Mouse (Mus musculus) adrenal gland, postnatal 14 days (tissue): ENCODE results near the gene Osbpl3. TPM values are rescaled to one million over a fixed set of nuclear protein-coding genes. Genes with fewer than 3 reads are reported as not detected.

Source experiments
- DNase-seq: peaks from one replicate; pipeline ENCODE4 v3.0.0; 2021; ENCODE audit warnings: mixed read lengths
- total RNA-seq: library from RNA; stranded (reverse); gene quantifications from 2 replicates; pipeline ENCODE4 v1.2.3, GENCODE M21; 2021

The Osbpl3 gene
- total RNA-seq, 1 experiment from 2014 or later, result 35.9 TPM

DNA sequence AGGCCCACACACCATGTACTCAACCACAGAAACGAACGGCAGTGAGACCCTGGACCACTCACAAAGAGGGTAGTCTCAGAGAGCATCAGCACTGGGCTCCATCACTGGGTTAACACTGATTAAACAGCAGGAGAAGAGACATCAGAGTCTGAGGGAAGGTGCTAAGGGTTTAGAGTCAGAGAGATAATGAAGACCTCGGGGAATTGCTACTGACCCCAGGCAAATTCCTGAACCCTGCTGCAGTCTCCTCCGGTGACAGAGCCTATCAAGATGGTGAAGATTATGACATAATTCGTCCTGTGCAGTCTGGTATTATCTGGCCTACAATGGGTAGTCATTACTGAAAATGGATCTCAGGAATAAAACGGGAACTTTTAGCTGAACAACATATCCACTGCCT is 2.4 kb downstream of the Osbpl3 start:
- DNase-seq, result no peak

DNA sequence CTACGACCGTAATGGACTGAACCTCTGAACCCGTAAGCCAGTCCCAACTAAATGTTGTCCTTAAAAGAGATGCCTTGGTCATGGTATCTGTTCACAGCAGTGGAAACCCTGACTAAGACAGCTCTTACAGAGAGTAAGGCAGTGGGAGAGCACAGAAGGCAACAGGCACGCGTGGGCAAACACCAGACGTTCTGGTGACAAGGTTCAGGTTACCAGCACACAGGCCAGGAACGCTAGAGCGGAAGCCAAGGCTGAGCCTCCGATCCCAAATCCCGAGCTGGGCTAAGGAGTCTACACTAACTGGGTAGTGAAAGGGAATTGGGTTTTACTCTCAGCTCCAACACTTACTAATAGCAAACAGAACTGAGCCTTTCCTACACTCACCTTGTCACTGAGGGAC is 3.8 kb downstream of the Osbpl3 start:
- DNase-seq, result no peak

DNA sequence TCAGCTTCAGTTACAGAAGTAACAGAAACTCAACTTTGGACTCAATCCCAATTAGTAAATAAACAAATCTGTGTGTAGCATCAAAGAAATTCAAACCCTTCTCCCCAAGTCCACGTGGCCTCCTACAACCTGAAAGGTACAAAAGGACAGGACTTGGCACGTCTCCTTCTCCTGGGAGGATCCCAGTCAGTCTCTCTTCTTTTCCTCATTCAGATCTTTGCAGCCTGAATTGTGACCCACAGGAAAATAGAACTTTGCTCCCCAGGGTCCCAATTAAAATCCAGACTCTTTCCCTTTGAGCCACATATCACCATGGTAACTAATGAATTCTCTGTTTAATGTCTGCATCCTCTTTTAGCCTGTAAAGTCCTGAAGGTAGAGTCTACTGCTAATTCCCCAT is 10.4 kb downstream of the Osbpl3 start:
- DNase-seq, result no peak

DNA sequence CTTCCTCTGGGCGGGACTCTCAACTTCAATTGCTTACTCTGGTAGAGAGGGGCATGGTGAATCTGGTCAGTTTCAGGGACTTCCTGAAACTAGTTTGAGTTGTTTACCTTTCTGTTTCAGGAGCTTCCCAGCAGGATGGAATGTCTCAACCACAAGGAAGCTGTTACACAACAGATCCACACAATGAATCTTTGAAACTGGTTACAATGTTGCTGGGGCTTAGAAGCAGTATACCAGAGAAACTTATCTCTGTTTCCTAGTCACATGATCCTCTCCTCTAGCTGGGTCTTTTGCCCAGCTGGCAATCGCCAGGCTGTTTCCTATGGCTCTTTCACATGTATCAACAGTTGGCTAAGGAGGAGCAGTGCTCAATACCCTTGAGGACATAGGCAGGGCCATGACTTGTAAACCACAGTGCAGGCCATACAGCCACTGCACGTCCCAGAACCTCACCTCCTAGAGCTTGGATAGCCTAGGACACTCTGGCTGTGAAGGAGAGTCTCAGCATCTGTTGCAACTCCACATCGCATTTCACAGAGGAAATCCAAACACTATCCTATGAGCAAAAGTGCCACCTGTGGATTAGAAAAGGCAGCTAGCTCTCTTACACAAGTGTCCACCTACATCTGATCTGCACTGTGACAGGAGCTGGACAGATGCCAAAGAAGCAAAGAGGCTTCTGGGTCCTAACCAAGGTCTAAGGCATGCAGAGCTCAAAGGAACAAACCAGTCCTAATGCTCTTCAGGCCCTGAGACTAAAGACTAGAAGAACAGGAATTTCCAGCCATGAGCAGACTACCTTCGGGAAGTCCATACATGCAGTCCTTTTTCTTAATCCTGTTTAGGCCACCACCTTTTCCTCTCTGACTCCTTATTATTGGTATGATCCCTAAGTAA is 14.8 kb downstream of the Osbpl3 start:
- no peak for DNase-seq

DNA sequence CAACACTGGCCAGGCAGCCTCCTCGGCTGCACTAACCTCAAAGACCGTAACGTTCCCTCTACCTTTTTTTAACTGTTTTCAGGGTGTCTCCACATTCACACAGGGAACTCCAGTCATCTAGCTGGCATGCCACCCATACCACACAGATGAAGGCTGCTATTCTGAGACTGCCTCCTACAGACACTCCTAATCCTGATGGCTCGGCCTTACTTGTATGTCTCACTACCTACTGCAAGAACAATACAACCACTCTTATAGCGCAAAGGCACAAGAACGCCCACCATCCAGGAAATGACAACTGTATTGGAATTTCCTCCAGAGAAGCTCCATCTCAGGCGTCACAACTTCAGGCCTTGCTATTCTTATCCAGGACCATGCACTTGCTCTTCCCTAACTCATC is 15.8 kb downstream of the Osbpl3 start:
- DNase-seq, result no peak

DNA sequence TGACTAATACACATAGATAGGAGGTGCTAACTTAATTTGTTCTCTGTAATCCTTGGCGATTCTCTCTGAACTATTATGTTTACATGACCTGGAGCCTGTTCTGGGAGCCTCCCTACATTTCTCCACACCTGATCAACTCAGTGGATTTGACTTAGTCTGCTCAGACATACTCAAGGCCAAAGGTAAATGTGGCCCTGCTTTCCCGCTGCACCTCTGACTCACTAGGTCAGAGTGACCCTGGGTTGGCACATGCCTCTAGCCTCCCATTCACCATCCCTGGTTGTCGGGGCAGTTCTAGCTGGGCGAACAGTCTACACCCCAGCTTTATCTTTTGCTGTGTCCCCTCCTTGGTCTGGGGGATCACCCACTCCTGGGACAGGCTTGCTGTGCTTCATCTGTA is 17.1 kb downstream of the Osbpl3 start:
- DNase-seq, result peak; percentile 36

DNA sequence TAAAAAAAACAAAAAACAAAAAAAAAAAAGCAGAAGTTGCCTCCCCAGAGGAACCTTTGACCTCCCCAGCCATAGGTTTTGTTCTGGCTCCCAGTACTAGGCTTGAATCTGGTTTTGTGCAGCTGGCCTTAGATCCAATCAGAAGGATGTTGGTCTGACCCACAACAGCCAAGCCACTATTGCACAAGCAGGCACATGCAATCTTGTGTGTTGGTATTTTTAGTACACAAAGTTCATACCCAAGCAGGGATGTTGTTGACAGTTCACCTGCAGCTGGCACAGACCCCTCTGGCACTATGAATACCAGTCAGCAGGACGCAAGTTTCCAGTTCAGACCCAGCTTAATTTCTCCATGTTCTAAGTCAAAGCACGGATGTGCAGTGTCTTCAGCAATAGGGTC is 18.2 kb downstream of the Osbpl3 start:
- no peak for DNase-seq

DNA sequence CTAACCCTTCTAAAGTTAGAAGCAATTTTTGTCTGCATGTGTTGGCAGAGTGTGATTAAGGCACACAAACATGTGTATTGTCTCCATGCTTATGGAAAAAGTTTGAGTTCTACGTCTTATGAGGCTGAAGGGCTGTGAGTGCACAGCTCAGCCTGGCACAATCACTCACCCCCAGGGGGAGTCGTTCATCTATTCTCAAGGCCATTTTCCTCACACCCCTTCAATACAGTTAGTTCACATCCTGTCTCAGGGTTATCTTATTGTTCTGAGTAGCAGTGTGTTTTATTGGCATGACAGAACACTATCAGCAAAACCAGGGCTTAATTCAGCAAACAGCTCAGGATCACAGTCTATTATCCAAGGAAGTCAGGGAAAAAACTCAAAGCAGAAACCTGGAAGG is 19.3 kb downstream of the Osbpl3 start:
- DNase-seq, result no peak

DNA sequence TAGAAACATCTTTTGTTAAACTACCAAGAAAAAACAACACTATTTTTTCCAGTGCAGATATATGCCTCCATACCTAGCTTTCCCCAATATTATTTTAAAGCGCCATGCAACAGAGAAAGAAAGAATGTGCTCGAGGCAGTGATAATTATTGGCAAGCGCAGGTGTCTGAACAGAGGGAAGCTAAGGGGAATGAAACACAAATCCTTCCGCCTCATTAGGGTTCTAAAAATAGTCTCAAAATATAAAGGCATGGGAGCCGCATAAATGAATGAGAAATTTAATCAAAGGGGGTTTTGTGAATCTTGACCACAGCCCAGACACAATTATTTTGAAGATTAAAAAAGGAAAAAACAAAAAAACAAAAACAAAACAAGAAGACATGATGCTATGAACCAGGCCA is 23.5 kb downstream of the Osbpl3 start:
- DNase-seq, result no peak

DNA sequence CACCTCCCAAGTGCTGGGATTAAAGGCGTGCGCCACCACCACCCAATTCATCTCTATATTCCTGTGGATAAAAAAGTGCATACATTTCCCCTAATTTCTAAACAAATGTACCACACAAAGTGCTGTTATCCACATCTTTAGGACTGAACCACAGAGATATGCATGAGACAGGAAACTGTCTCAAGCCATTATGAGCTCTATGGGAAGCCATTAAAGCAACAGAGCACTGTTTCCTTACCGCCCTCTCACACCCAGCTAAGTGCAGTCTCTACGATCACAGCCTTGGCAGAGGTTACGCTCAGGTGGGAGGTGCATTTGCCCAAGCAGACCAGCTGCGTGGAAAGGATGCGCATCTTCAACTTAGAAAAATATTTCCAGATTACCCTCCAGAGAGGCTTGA is 26.7 kb downstream of the Osbpl3 start:
- no peak for DNase-seq

DNA sequence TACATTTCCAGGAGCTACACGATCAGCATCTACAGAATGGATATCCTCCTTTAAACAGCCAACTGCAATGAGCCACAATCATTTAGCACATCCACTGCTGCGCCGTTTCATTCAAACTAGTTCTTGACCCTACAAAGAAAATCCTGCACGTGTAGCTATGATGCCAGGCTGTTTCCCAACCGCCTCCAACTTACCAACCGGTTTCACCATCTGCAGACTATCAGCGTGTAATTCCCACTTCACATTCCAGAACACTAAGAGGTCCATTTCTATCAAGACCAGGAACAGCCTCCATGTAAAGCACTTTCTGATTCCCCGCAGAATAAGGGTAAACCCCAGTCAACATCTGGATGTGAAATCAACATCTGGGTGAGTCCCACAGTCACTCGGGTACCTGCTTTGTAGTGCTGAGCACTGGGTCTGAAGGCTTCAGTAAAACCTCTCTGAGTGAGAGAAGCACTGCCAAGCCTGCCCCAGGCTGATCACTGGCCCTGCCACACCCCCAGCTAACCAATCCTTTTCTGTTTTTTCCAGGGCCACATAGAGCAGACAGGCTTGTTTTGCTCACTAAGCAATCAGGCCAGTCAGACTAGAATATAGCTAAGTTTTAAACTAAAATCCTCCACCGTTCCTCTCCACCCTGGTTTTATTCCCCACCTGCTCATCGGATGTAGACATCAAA is 28.8 kb downstream of the Osbpl3 start:
- DNase-seq, result no peak

DNA sequence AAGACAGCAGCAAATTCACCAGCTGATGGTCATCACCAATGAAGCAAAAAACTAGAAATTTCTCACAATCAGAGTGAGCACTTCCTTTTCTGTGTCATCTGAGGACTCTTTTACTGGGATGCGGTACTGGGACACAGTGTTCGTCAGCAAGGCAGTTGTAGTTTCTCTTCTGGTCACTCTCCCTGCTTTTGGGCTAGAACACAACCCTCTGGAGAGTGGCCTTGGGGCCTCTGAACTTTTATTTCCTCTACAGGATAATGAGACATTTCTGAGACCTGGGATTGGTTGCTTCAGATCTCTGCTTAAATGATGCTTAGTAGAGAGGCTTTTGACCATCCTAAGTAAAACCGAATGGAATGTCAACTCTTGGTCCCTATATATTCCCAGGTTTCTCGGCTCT is 29.4 kb downstream of the Osbpl3 start:
- DNase-seq, result no peak

DNA sequence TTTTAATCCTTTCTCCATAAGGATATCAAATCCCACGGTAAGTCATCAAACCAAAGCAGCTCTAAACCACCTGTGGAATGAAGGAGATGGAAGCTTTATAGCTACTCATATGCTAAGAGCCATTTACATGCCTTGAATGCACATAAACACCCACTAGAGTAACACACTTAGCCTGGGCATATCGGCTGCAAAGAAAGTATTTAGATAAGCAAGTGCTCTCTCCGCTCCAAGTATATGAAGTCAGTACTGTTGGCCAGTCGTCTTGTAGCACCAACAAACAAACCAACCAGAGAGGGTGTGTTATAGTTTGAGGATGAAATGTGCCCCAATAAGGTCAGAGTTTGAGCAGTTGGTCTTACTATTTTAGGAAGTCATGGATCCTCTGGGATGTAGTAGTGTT is 31.7 kb downstream of the Osbpl3 start:
- no peak for DNase-seq

DNA sequence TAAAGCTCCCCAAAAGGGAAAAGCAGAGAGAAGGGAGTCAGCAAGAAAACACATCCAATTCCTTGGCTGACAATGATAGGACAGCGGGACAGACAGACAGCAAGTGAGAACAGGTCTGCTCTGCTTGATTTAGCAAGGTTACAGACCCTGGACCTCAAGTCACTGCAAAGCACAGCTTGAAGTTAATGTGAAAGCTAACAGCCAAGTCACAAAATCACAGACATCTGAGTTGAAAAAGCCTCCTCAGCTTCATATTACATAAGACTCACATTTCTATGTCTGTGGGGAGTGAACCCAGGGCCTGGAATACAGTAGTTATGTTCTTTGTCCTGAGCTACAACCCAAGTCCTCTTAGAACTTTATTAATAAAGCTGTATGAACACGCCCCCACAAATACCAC is 35.6 kb downstream of the Osbpl3 start:
- DNase-seq, result no peak

DNA sequence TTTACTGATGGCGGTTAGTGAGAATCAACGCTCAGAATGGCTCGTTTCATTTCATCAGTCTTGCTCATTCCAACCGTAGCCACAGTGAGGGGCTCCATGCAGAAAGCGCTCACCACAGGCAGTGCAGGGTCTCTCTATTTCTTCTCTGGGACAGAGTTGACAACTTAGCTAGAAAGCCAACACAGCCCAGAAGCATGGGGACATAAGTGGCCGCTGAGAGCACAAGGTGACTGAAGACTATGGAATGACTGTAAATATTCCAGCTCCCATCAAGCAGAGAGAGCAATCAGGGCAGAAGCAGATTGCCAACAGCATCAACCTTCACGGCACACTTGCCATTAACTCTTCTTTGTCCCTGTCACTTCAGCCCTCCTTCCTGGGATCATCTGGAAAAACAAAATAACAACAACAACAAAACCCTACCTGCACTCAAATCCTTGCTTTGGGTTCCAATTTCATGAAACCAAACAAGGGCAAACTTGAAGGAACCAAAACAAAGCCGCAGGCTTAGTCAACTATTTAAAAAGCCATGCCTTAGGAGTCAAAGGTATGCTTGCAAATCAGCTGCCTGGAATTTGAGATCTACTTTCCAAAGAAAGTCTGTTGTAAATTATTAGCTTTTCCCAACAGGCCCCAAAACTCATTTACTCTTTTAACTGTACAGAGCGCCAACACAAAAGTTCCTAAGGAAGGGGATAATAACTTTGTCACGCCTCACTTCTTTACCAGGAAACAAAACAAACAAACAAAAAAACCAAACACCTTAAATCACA is 36.3 kb downstream of the Osbpl3 start:
- no peak for DNase-seq

DNA sequence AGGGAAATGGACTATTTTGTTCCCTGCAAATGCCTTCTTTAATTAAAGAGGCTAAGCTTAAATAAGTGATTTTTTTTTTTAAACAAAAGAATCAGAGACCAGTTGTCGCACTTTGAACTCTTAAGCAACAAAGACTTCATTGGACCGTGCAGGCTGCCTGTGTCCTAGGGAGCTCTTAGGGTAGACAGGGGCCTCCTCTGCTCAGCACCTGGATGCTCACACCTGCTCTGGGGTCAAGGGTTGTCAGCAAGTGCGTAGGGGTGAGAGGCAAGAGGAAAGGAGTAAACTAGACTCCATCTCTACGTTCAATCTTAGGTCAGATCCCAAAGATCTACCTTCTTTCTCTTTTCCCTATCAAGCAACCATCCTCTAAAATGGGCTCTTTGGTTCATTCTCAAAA is 37.0 kb downstream of the Osbpl3 start:
- no peak for DNase-seq

DNA sequence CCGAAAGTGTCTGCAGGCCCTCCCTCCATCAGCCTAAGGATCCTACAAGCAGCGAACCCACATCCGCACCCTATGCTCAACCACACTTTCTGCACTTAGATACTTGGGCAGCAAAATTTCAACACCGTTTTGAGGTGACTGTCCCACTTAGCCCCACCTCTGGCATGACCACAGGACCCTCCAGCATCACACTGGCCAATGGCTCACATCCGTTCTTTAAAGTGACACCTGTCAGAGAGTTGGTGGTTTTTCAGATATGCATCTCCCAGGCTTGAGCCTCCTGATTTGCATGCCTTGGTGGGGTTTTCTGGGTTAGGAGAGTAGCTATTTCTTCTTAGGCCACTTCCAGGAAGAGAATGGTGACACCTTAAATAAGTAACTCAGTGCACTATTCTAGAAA is 39.1 kb downstream of the Osbpl3 start:
- DNase-seq, result no peak

DNA sequence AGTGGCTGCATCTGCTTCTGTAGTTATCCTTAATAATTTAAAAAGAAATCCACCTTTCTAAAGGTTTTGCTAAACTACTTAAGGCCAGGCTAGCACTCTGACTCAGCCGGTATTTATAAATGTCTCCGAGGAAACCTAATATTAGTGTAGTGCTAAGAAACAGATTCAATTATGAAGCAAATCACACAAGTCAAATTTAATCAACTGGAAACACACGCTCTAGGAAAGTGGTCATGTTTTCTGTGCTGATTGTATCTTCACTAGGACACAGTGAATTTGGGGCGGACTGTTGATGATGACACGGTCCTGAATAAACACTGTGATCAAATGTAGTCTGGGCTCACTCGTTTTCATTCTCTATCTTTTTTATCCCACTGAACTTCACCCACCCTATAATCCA is 40.6 kb downstream of the Osbpl3 start:
- DNase-seq, result no peak

DNA sequence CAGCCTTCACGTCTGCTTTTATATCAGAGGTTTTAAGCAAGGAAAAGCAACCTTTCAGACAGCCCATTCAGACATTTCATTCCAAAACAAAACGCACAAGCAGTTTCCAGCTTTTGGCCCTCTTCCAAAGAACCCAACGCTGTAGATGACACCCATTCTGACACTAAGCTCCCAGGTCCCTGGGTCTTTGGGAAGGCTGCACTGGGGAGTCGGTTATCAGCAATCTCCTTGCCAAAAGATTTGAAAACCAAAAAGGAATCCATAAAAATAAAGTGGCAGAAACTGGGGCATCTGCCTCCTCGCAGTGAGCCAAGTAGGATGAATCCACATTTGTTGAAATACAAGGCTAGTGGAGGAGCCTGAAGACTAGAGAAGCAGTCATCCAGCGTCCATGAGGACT is 41.5 kb downstream of the Osbpl3 start:
- peak; percentile 41 for DNase-seq

DNA sequence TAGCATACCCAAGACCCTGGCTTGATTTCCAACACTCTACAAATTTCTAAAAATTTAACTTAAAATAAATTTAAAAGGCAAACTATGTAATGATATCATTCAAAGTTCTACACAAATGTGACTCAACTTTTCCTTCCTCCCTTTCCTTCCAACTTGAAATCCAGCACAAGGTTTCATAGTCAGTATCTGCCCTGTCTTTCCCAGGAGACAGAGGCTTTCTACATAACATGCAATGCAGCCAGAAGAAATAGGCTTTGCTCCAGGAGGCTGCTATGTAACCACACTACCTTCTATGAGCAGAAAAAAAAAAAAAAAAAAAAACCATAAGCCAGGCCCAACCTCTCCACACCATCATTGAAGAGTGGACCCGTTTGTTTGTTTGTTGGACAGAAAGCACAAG is 42.6 kb downstream of the Osbpl3 start:
- DNase-seq, result no peak

DNA sequence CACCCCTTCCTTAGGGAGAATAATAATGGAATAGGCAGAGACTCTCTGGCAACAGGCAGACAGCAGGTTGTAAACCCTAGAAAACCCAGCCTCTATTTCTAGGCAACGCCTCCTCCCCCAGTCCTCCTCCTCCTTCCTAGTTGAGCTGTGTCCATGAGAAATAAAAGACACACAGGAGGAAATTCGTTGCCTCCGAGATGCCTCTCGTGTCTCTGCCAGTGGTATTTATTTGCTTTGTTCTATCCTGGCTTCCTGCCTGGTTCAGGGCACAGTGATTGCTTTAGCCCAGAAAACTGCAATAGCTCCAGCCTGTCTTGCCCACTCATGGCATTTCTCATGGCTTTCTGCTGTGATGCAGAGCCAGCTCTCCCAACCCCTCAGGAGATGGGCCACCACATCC is 43.8 kb downstream of the Osbpl3 start:
- DNase-seq, result peak; percentile 59

DNA sequence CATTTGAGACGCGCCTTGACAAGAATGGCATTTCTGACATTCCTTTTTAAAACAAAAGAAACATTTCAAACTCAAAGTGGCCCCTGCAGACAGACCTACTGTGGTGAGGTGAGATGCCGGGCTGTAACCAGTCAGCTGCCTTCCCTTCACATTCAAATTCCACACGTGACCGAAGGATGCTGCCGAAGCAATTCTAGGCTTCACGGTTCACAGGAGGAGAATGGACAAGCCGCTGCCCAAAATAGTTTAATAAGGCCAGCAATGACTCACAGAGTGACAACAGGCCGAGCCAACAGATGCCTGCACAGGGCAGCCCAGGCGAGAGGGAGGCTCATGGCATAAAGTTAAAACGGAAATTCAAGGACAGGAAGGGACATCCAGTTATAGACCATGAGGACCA is 51.3 kb downstream of the Osbpl3 start:
- DNase-seq, result peak; percentile 80

DNA sequence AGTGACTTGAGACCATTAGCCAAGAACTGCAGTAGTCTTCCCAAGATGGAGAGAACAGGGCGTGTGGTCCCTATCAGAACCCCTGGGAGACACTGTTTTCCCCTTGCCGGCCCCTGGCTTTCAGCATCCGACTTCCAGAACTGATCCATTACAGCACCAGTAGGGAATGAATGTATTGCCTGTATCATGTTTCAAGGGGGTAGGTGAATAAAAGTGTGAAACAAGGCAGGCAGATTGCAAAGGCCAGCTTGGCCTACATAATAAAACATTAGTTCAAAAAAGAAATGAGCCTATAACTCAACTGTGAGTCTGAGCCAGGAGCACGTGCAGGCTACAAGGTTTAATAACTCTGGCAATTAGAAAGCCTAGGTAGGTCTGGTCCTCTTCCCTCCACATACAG is 52.5 kb downstream of the Osbpl3 start:
- no peak for DNase-seq
